Mouse (Mus musculus): ENCODE measurements around the gene Hdgfl3. TPM values are rescaled to one million over a fixed set of nuclear protein-coding genes. Genes with fewer than 3 reads are reported as not detected.

Hdgfl3 gene
- polyA plus RNA-seq, 1 experiment: 0.06 TPM

DNA sequence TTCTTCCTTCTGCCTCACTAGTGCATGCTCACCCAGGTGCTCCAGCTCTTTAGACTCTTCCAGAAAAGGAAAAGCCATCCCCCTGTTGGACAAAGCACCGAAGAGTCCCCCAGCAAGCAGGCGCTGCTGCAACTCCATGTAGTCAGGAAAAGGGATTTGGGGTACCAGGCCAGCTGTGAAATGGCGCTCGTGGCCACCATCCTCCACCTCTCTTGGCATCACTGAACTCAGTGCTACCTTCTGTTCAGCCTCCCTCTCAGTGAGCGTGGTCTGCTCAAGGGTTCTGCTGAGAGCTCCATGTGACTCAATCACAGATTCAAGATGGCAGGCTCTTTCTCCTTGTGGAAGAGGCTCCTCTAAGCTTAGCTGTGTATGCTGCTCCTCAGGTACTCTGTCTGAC is 39.1 kb upstream of the Hdgfl3 start:
- peaks cover 27% of the 10 kb centered on the region for H3K27me3 ChIP-seq (ENCODE audit: control insufficient read depth, insufficient read depth, insufficient read length)
- no peaks in the 10 kb centered on the region for H3K36me3 ChIP-seq (ENCODE audit: control insufficient read depth, insufficient read depth)
- H3K4me3 ChIP-seq: no peak overlapping the region
- H3K4me2 ChIP-seq (ENCODE audit: low read depth): no peak overlapping the region
- H3K79me2 ChIP-seq (ENCODE audit: control insufficient read depth, insufficient read depth): no peaks in the 10 kb centered on the region
- TF ChIP-seq MAX (IDR thresholded peaks at IDR 0.05; ENCODE audit: low read depth) (no peak), REST (IDR thresholded peaks at IDR 0.05; ENCODE audit: insufficient read depth, insufficient read length) (no peak), USF1 (IDR thresholded peaks at IDR 0.05; ENCODE audit: low read depth) (no peak)
- no peak overlapping the region for H3ac ChIP-seq (ENCODE audit: control insufficient read depth, insufficient read length)

- no peak overlapping the region for H3ac ChIP-seq (ENCODE audit: control insufficient read depth, insufficient read length)
- no peak overlapping the region for H3K4me2 ChIP-seq (ENCODE audit: low read depth)
- TF ChIP-seq MYOD1 (IDR thresholded peaks at IDR 0.05; ENCODE audit: control insufficient read depth in 1 of 3, insufficient read length in 2 of 3, low read depth in 2 of 3) (no peak), CEBPB (IDR thresholded peaks at IDR 0.05; ENCODE audit: insufficient read depth, poor library complexity, severe bottlenecking) (no peak), POLR2A (IDR thresholded peaks at IDR 0.05; ENCODE audit: insufficient read length, low read depth) (no peak), MAX (IDR thresholded peaks at IDR 0.05; ENCODE audit: low read depth) (no peak), REST (IDR thresholded peaks at IDR 0.05; ENCODE audit: insufficient read depth, insufficient read length) (no peak), TCF12 (IDR thresholded peaks at IDR 0.05; ENCODE audit: insufficient read depth, poor library complexity, severe bottlenecking) (no peak), POLR2AphosphoS2 (IDR thresholded peaks at IDR 0.05; ENCODE audit: insufficient read length, low read depth) (no peak), E2F4 (IDR thresholded peaks at IDR 0.05; ENCODE audit: insufficient read depth) (no peak), SRF (IDR thresholded peaks at IDR 0.05; ENCODE audit: control insufficient read depth, insufficient read length, low read depth) (no peak), USF1 (IDR thresholded peaks at IDR 0.05; ENCODE audit: low read depth) (no peak), TCF3 (IDR thresholded peaks at IDR 0.05; ENCODE audit: insufficient read length, low read depth) (no peak), MYOG (IDR thresholded peaks at IDR 0.05; ENCODE audit: control insufficient read depth in 1 of 3, insufficient read depth in 1 of 3, insufficient read length in 2 of 3, low read depth in 2 of 3) (no peak)
- H3K79me2 ChIP-seq (ENCODE audit: control insufficient read depth, insufficient read depth): no peaks in the 10 kb centered on the region
- H3K4me3 ChIP-seq: no peak overlapping the region
- H3K36me3 ChIP-seq (ENCODE audit: control insufficient read depth, insufficient read depth): no peaks in the 10 kb centered on the region
- peaks cover 15% of the 10 kb centered on the region for H3K27me3 ChIP-seq (ENCODE audit: control insufficient read depth, insufficient read depth, insufficient read length)
Observed at GRCm38 (mm10) chr7:81968975-81969374, 34.7 kb upstream of the Hdgfl3 start.

DNA sequence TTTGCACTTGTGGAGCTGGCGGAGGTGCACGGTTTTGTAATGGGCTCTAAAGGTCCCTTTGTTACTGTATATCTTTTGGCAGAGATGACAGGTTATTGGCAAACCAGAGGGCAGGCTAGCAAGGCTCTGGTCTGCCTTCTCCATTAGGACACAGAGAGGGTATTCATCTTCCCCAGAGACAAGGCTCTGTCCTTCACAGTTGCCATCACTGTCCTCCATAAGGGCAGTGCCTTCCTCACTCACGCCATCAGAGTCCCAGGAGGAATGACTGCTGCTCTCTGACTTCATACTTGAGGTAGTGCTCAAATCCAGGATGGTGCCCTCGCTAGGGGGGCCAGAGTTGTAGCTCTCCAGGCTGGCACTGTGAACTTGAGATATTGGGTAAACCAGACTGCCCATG is 34.2 kb upstream of the Hdgfl3 start:
- TF ChIP-seq POLR2AphosphoS2 (IDR thresholded peaks at IDR 0.05; ENCODE audit: insufficient read length, low read depth): no peak
- TF ChIP-seq TCF3 (IDR thresholded peaks at IDR 0.05; ENCODE audit: insufficient read length, low read depth): no peak
- TF ChIP-seq TCF12 (IDR thresholded peaks at IDR 0.05; ENCODE audit: insufficient read depth, poor library complexity, severe bottlenecking): no peak
- no peak for TF ChIP-seq USF1 (IDR thresholded peaks at IDR 0.05; ENCODE audit: low read depth)
- TF ChIP-seq POLR2A (IDR thresholded peaks at IDR 0.05; ENCODE audit: insufficient read length, low read depth): no peak
- TF ChIP-seq E2F4 (IDR thresholded peaks at IDR 0.05; ENCODE audit: insufficient read depth): no peak
- no peak for TF ChIP-seq MAX (IDR thresholded peaks at IDR 0.05; ENCODE audit: low read depth)
- TF ChIP-seq MYOG (IDR thresholded peaks at IDR 0.05; ENCODE audit: control insufficient read depth in 1 of 3, insufficient read depth in 1 of 3, insufficient read length in 2 of 3, low read depth in 2 of 3): no peak
- no peak for TF ChIP-seq REST (IDR thresholded peaks at IDR 0.05; ENCODE audit: insufficient read depth, insufficient read length)

GRCm38 (mm10) chr7:81966195-81966594 is 31.9 kb upstream of the Hdgfl3 start:
- Histone ChIP-seq H3K79me2 (ENCODE audit: control insufficient read depth, insufficient read depth) (no peaks in the 10 kb centered on the region), H3K36me3 (ENCODE audit: control insufficient read depth, insufficient read depth) (no peaks in the 10 kb centered on the region), H3K4me3 (no peak overlapping the region), H3K27me3 (ENCODE audit: control insufficient read depth, insufficient read depth, insufficient read length) (peaks cover 13% of the 10 kb centered on the region), H3ac (ENCODE audit: control insufficient read depth, insufficient read length) (no peak overlapping the region), H3K4me2 (ENCODE audit: low read depth) (no peak overlapping the region)
- TF ChIP-seq MAX (IDR thresholded peaks at IDR 0.05; ENCODE audit: low read depth) (no peak), TCF3 (IDR thresholded peaks at IDR 0.05; ENCODE audit: insufficient read length, low read depth) (no peak), SRF (IDR thresholded peaks at IDR 0.05; ENCODE audit: control insufficient read depth, insufficient read length, low read depth) (no peak), REST (IDR thresholded peaks at IDR 0.05; ENCODE audit: insufficient read depth, insufficient read length) (no peak), TCF12 (IDR thresholded peaks at IDR 0.05; ENCODE audit: insufficient read depth, poor library complexity, severe bottlenecking) (no peak), E2F4 (IDR thresholded peaks at IDR 0.05; ENCODE audit: insufficient read depth) (no peak), POLR2AphosphoS2 (IDR thresholded peaks at IDR 0.05; ENCODE audit: insufficient read length, low read depth) (no peak), POLR2A (IDR thresholded peaks at IDR 0.05; ENCODE audit: insufficient read length, low read depth) (no peak), CEBPB (IDR thresholded peaks at IDR 0.05; ENCODE audit: insufficient read depth, poor library complexity, severe bottlenecking) (no peak), MYOG (IDR thresholded peaks at IDR 0.05; ENCODE audit: control insufficient read depth in 1 of 3, insufficient read depth in 1 of 3, insufficient read length in 2 of 3, low read depth in 2 of 3) (no peak), USF1 (IDR thresholded peaks at IDR 0.05; ENCODE audit: low read depth) (no peak), MYOD1 (IDR thresholded peaks at IDR 0.05; ENCODE audit: control insufficient read depth in 1 of 3, insufficient read length in 2 of 3, low read depth in 2 of 3) (no peak)

More for the DNA sequence above, 34.2 kb upstream of the Hdgfl3 start:
- Histone ChIP-seq H3K79me2 (ENCODE audit: control insufficient read depth, insufficient read depth) (no peaks in the 10 kb centered on the region), H3K4me3 (no peak overlapping the region), H3K27me3 (ENCODE audit: control insufficient read depth, insufficient read depth, insufficient read length) (peaks cover 15% of the 10 kb centered on the region), H3K36me3 (ENCODE audit: control insufficient read depth, insufficient read depth) (no peaks in the 10 kb centered on the region), H3ac (ENCODE audit: control insufficient read depth, insufficient read length) (no peak overlapping the region), H3K4me2 (ENCODE audit: low read depth) (no peak overlapping the region)

DNA sequence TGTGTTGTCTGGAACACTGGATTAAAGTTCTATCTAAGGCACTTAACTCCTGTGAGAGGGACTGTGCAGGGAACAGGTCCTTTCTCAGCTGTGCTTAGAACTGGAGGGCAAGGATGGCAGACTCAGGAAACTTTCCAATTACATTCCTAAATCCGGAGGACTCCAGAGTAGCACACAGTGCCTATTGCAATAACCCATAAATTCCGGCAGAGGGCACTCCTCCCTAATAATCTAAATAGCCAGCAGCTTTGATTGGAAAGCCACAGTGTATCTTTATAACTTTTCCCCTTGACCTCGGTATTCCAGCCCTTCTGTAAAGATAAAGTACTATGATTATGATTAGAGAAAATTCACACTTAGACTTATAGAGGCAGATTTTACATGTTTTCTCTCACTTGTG is 25.4 kb upstream of the Hdgfl3 start:
- H3K36me3 ChIP-seq (ENCODE audit: control insufficient read depth, insufficient read depth): no peaks in the 10 kb centered on the region
- H3K79me2 ChIP-seq (ENCODE audit: control insufficient read depth, insufficient read depth): no peaks in the 10 kb centered on the region
- TF ChIP-seq MAX (IDR thresholded peaks at IDR 0.05; ENCODE audit: low read depth): no peak
- no peak for TF ChIP-seq TCF3 (IDR thresholded peaks at IDR 0.05; ENCODE audit: insufficient read length, low read depth)
- TF ChIP-seq POLR2A (IDR thresholded peaks at IDR 0.05; ENCODE audit: insufficient read length, low read depth): no peak
- TF ChIP-seq MYOG (IDR thresholded peaks at IDR 0.05; ENCODE audit: control insufficient read depth in 1 of 3, insufficient read depth in 1 of 3, insufficient read length in 2 of 3, low read depth in 2 of 3): no peak
- no peak for TF ChIP-seq TCF12 (IDR thresholded peaks at IDR 0.05; ENCODE audit: insufficient read depth, poor library complexity, severe bottlenecking)
- TF ChIP-seq E2F4 (IDR thresholded peaks at IDR 0.05; ENCODE audit: insufficient read depth): no peak
- TF ChIP-seq POLR2AphosphoS2 (IDR thresholded peaks at IDR 0.05; ENCODE audit: insufficient read length, low read depth): no peak
- H3ac ChIP-seq (ENCODE audit: control insufficient read depth, insufficient read length): no peak overlapping the region
- peaks cover 28% of the 10 kb centered on the region for H3K27me3 ChIP-seq (ENCODE audit: control insufficient read depth, insufficient read depth, insufficient read length)
- H3K4me3 ChIP-seq: no peak overlapping the region
- no peak overlapping the region for H3K4me2 ChIP-seq (ENCODE audit: low read depth)

Data from myocyte (in vitro differentiated cells).